Mouse (Mus musculus) stomach, postnatal 0 days (tissue): ENCODE results near the gene Ptcd1. TPM values are rescaled to one million over a fixed set of nuclear protein-coding genes. Genes with fewer than 3 reads are reported as not detected.

Experiments
- ATAC-seq: fragments of 200-750 bp; cut with Nextera tagmentation; 2 replicates; pipeline ENCODE4 v1.8.0; 2017; ENCODE audit not compliant: low FRiP score, low TSS enrichment
- DNase-seq: peaks from one replicate; pipeline ENCODE4 v3.0.0-alpha.2; 2016; ENCODE audit warnings: low spot score
- H3K27ac ChIP-seq: fragments of 300-500 bp; sonication (generic); replicated peaks from 2 replicates; pipeline ENCODE4 v1.5.1; 2014; ENCODE audit warnings: mild to moderate bottlenecking, control low read depth
- H3K27me3 ChIP-seq: fragments of 300-500 bp; sonication (generic); 2 replicates; pipeline ENCODE4 v1.6.1; 2014; ENCODE audit warnings: low read length; ENCODE audit not compliant: control insufficient read depth, insufficient read depth
- H3K36me3 ChIP-seq: fragments of 300-500 bp; sonication (generic); 2 replicates; pipeline ENCODE4 v1.6.1; 2014; ENCODE audit warnings: low read length, mixed read lengths; ENCODE audit not compliant: control insufficient read depth, insufficient read depth
- H3K4me1 ChIP-seq: fragments of 300-500 bp; sonication (generic); replicated peaks from 2 replicates; pipeline ENCODE4 v1.6.1; 2014; ENCODE audit warnings: antibody characterized with exemption; ENCODE audit not compliant: control insufficient read depth, insufficient read depth
- H3K4me2 ChIP-seq: fragments of 300-500 bp; sonication (generic); replicated peaks from 2 replicates; pipeline ENCODE4 v1.6.1; 2014; ENCODE audit warnings: low read depth, mild to moderate bottlenecking, control low read depth, moderate library complexity
- H3K4me3 ChIP-seq: fragments of 300-500 bp; sonication (generic); 2 replicates; pipeline ENCODE4 v1.5.1; 2014; ENCODE audit warnings: low read depth, low read length, control low read depth
- H3K9ac ChIP-seq: fragments of 300-500 bp; sonication (generic); 2 replicates; pipeline ENCODE4 v1.6.1; 2014; ENCODE audit warnings: mild to moderate bottlenecking, low read length, control low read depth, mixed read lengths
- H3K9me3 ChIP-seq: fragments of 300-500 bp; sonication (generic); 2 replicates; pipeline ENCODE4 v1.6.1; 2016; ENCODE audit warnings: low read length; ENCODE audit not compliant: control insufficient read depth
- CTCF ChIP-seq: IDR thresholded peaks from 2 replicates; pipeline ENCODE4 v1.5.1; 2016; ENCODE audit warnings: antibody characterized with exemption, low read depth, mild to moderate bottlenecking, moderate library complexity
- EP300 ChIP-seq: optimal IDR thresholded peaks from 2 replicates; pipeline ENCODE3; 2016; ENCODE audit warnings: antibody characterized with exemption
- WGBS: fragments of 180-500 bp; shearing (Covaris S2); extraction: QIAGEN DNeasy Blood & Tissue Kit; methylation state at CpG from one replicate; pipeline ENCODE4 v1.1.7; 2014; 5-methylcytosine and 5-hydroxymethylcytosine counted together
- polyA plus RNA-seq: library from polyadenylated mRNA; unstranded; fragments of >200 nt; fragmentation: Nextera tagmentation; extraction: Ambion mirVana; gene quantifications from 2 replicates; pipeline ENCODE4 v1.2.1, GENCODE M21; 2015

The Ptcd1 gene
- polyA plus RNA-seq, 1 experiment from 2014 or later: 8.3 TPM

DNA sequence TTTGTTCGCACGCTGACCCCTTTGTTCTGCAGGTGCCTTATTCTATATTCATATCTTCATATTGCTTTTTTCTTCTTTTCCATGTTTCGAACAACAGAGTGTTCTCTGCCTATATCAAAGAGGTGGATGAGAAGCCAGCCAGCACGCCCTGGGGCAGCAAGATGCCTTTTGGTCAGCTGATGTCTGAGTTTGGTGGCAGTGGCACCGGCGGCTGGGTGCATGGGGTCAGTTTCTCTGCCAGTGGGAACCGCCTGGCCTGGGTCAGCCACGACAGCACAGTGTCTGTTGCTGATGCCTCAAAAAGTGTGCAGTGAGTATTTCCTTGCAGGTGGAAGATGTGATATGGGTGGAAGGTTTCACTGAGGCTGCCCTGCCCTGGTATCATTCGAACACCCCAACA is 65.9 kb downstream of the Ptcd1 start:
- Histone ChIP-seq H3K36me3 (peaks cover 30% of the 10 kb centered on the region), H3K4me2 (no peak overlapping the region), H3K4me1 (no peaks in the 10 kb centered on the region), H3K27ac (no peak overlapping the region), H3K4me3 (no peak overlapping the region), H3K9me3 (no peaks in the 10 kb centered on the region), H3K9ac (no peak overlapping the region), H3K27me3 (no peaks in the 10 kb centered on the region)
- WGBS: 98% methylated on average over 9 of the region's 9 CpGs
- TF ChIP-seq CTCF (no peak), EP300 (no peak)
- no peak for ATAC-seq
- no peak for DNase-seq

DNA sequence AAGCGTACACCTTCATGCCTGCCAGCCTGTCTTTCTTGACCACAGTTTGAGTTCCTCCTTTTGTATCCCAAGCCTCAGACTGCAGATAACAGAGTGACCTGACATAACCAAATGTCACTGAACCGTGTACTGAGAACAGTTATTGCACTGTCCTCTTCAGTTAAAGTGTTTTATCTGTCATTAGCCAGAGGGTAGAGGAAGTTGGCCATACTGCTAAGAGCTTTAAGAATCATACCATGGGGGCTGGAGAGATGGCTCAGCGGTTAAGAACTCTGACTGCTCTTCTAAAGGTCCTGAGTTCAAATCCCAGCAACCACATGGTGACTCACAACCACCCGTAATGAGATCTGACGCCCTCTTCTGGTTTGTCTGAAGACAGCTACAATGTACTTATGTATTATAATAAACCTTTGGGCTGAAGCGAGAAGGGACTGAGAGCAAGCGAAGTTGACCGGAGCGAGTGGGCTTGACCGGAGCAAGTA is 68.5 kb downstream of the Ptcd1 start:
- Histone ChIP-seq H3K27me3 (no peaks in the 10 kb centered on the region), H3K4me2 (no peak overlapping the region), H3K4me1 (no peaks in the 10 kb centered on the region), H3K36me3 (peaks cover 28% of the 10 kb centered on the region), H3K27ac (no peak overlapping the region), H3K9ac (no peak overlapping the region), H3K9me3 (no peaks in the 10 kb centered on the region), H3K4me3 (no peak overlapping the region)
- ATAC-seq (no peak), DNase-seq (no peak)
- no peak for TF ChIP-seq EP300
- TF ChIP-seq CTCF: 0 out of 2 replicates have a peak, but pooled peaks have one; percentile 11
- 94% methylated on average over 10 of the region's 10 CpGs for whole genome bisulfite sequencing

Other genes with a start within 250 kb of the Ptcd1 start
- 11.2 and 11.6 TPM in 2 replicates for gene Smurf1, start 201.3 kb downstream of the Ptcd1 start, polyA plus RNA-seq
- not detected in 2 replicates for gene Gm4871, start 134.4 kb downstream of the Ptcd1 start, polyA plus RNA-seq
- not detected in 2 replicates for gene 1700018F24Rik, start 124.1 kb downstream of the Ptcd1 start, polyA plus RNA-seq
- 142 and 145 TPM in 2 replicates for gene Arpc1a, start 83.3 kb downstream of the Ptcd1 start, polyA plus RNA-seq
- 0.10 and 0.17 TPM in 2 replicates for gene Kpna7, start 83.1 kb downstream of the Ptcd1 start, polyA plus RNA-seq
- gene Arpc1b, start 52.9 kb downstream of the Ptcd1 start, polyA plus RNA-seq: 283 and 304 TPM in 2 replicates
- 51.1 and 62.0 TPM in 2 replicates for gene Pdap1, start 26.9 kb downstream of the Ptcd1 start, polyA plus RNA-seq
- gene Bud31, start 26.7 kb downstream of the Ptcd1 start, polyA plus RNA-seq: 128 and 129 TPM in 2 replicates
- gene Cpsf4, start 105 bp upstream of the Ptcd1 start, polyA plus RNA-seq: 19.1 and 19.6 TPM in 2 replicates
- gene Atp5j2, start 25.0 kb upstream of the Ptcd1 start, polyA plus RNA-seq: 602 and 646 TPM in 2 replicates
- 9.1 and 9.8 TPM in 2 replicates for gene Zkscan14, start 34.8 kb upstream of the Ptcd1 start, polyA plus RNA-seq
- gene Zkscan5, start 37.5 kb upstream of the Ptcd1 start, polyA plus RNA-seq: 4.6 and 5.0 TPM in 2 replicates
- gene Zfp655, start 64.6 kb upstream of the Ptcd1 start, polyA plus RNA-seq: 19.1 and 21.0 TPM in 2 replicates
- 0.30 and 0.45 TPM in 2 replicates for gene Zscan25, start 113.4 kb upstream of the Ptcd1 start, polyA plus RNA-seq
- gene Cyp3a57, start 178.2 kb upstream of the Ptcd1 start, polyA plus RNA-seq: 0.06 TPM in 2 replicates